Mouse (Mus musculus): Measurements from ENCODE around the gene Rbp3. TPM values are rescaled to one million over a fixed set of nuclear protein-coding genes. Genes with fewer than 3 reads are reported as not detected.

Rbp3 gene
- polyA plus RNA-seq, 2 experiments = not detected

GRCm38 (mm10) chr14:33993521-33994289 is 39.9 kb downstream of the Rbp3 start:
- no peak overlapping the region for H3K4me2 ChIP-seq (replicated peaks; ENCODE audit: low read depth, low read length, severe bottlenecking)
- no peaks in the 10 kb centered on the region for H3K9me3 ChIP-seq (ENCODE audit: control insufficient read depth, low read length)
- DNase-seq (ENCODE audit: low spot score) = no peak
- H3K4me1 ChIP-seq (ENCODE audit: control insufficient read depth, insufficient read depth, low read length) = no peaks in the 10 kb centered on the region
- 91% methylated on average over 6 of the region's 6 CpGs for WGBS
- H3K9ac ChIP-seq (ENCODE audit: low read depth, low read length, severe bottlenecking) = no peak overlapping the region
- no peak overlapping the region for H3K27ac ChIP-seq (replicated peaks; ENCODE audit: low read depth, low read length)
- no peak overlapping the region for H3K4me3 ChIP-seq (replicated peaks; ENCODE audit: low read length)
- H3K27me3 ChIP-seq (ENCODE audit: control insufficient read depth, insufficient read depth, low read length) = no peaks in the 10 kb centered on the region
- no peak for TF ChIP-seq POLR2A (IDR thresholded peaks at IDR 0.05; ENCODE audit: borderline replicate concordance, extremely low read depth, insufficient read depth, insufficient read length)
- no peaks in the 10 kb centered on the region for H3K36me3 ChIP-seq (ENCODE audit: control insufficient read depth, insufficient read depth, low read length)
- ATAC-seq (ENCODE audit: low FRiP score, low read depth) = no peak

GRCm38 (mm10) chr14:33997427-33997826 is 43.6 kb downstream of the Rbp3 start:
- Histone ChIP-seq H3K9ac (ENCODE audit: low read depth, low read length, severe bottlenecking) (no peak overlapping the region), H3K36me3 (ENCODE audit: control insufficient read depth, insufficient read depth, low read length) (no peaks in the 10 kb centered on the region), H3K9me3 (ENCODE audit: control insufficient read depth, low read length) (no peaks in the 10 kb centered on the region), H3K4me2 (replicated peaks; ENCODE audit: low read depth, low read length, severe bottlenecking) (no peak overlapping the region), H3K4me3 (replicated peaks; ENCODE audit: low read length) (no peak overlapping the region), H3K27ac (replicated peaks; ENCODE audit: low read depth, low read length) (no peak overlapping the region), H3K27me3 (ENCODE audit: control insufficient read depth, insufficient read depth, low read length) (no peaks in the 10 kb centered on the region), H3K4me1 (ENCODE audit: control insufficient read depth, insufficient read depth, low read length) (no peaks in the 10 kb centered on the region)
- ATAC-seq (ENCODE audit: low FRiP score, low read depth) (no peak), DNase-seq (ENCODE audit: low spot score) (no peak)
- no peak for TF ChIP-seq POLR2A (IDR thresholded peaks at IDR 0.05; ENCODE audit: borderline replicate concordance, extremely low read depth, insufficient read depth, insufficient read length)
- WGBS = 36% methylated on average over 6 of the region's 6 CpGs

- Histone ChIP-seq H3K9me3 (ENCODE audit: control insufficient read depth, low read length) (no peaks in the 10 kb centered on the region), H3K27me3 (ENCODE audit: control insufficient read depth, insufficient read depth, low read length) (no peaks in the 10 kb centered on the region), H3K27ac (replicated peaks; ENCODE audit: low read depth, low read length) (no peak overlapping the region), H3K36me3 (ENCODE audit: control insufficient read depth, insufficient read depth, low read length) (no peaks in the 10 kb centered on the region), H3K4me3 (replicated peaks; ENCODE audit: low read length) (no peak overlapping the region), H3K9ac (ENCODE audit: low read depth, low read length, severe bottlenecking) (no peak overlapping the region), H3K4me1 (ENCODE audit: control insufficient read depth, insufficient read depth, low read length) (no peaks in the 10 kb centered on the region), H3K4me2 (replicated peaks; ENCODE audit: low read depth, low read length, severe bottlenecking) (no peak overlapping the region)
- no peak for TF ChIP-seq POLR2A (IDR thresholded peaks at IDR 0.05; ENCODE audit: borderline replicate concordance, extremely low read depth, insufficient read depth, insufficient read length)
- DNase-seq (ENCODE audit: low spot score) (no peak), ATAC-seq (ENCODE audit: low FRiP score, low read depth) (no peak)
Observed at GRCm38 (mm10) chr14:34000076-34000475, 46.3 kb downstream of the Rbp3 start.

- Histone ChIP-seq H3K27me3 (ENCODE audit: control insufficient read depth, insufficient read depth, low read length) (no peaks in the 10 kb centered on the region), H3K4me2 (replicated peaks; ENCODE audit: low read depth, low read length, severe bottlenecking) (no peak overlapping the region), H3K9ac (ENCODE audit: low read depth, low read length, severe bottlenecking) (no peak overlapping the region), H3K36me3 (ENCODE audit: control insufficient read depth, insufficient read depth, low read length) (no peaks in the 10 kb centered on the region), H3K9me3 (ENCODE audit: control insufficient read depth, low read length) (no peaks in the 10 kb centered on the region), H3K4me1 (ENCODE audit: control insufficient read depth, insufficient read depth, low read length) (no peaks in the 10 kb centered on the region), H3K27ac (replicated peaks; ENCODE audit: low read depth, low read length) (no peak overlapping the region), H3K4me3 (replicated peaks; ENCODE audit: low read length) (no peak overlapping the region)
- ATAC-seq (ENCODE audit: low FRiP score, low read depth) (no peak), DNase-seq (ENCODE audit: low spot score) (no peak)
- no peak for TF ChIP-seq POLR2A (IDR thresholded peaks at IDR 0.05; ENCODE audit: borderline replicate concordance, extremely low read depth, insufficient read depth, insufficient read length)
Observed at GRCm38 (mm10) chr14:34001445-34001844, 47.6 kb downstream of the Rbp3 start.

- Histone ChIP-seq H3K4me3 (replicated peaks; ENCODE audit: low read length) (no peak overlapping the region), H3K9ac (ENCODE audit: low read depth, low read length, severe bottlenecking) (no peak overlapping the region), H3K27ac (replicated peaks; ENCODE audit: low read depth, low read length) (no peak overlapping the region), H3K27me3 (ENCODE audit: control insufficient read depth, insufficient read depth, low read length) (no peaks in the 10 kb centered on the region), H3K36me3 (ENCODE audit: control insufficient read depth, insufficient read depth, low read length) (no peaks in the 10 kb centered on the region), H3K4me2 (replicated peaks; ENCODE audit: low read depth, low read length, severe bottlenecking) (no peak overlapping the region), H3K4me1 (ENCODE audit: control insufficient read depth, insufficient read depth, low read length) (no peaks in the 10 kb centered on the region), H3K9me3 (ENCODE audit: control insufficient read depth, low read length) (no peaks in the 10 kb centered on the region)
- no peak for ATAC-seq (ENCODE audit: low FRiP score, low read depth)
- DNase-seq (ENCODE audit: low spot score) = no peak
- no peak for TF ChIP-seq POLR2A (IDR thresholded peaks at IDR 0.05; ENCODE audit: borderline replicate concordance, extremely low read depth, insufficient read depth, insufficient read length)
- 87% methylated on average over 5 of the region's 5 CpGs for WGBS
Observed at GRCm38 (mm10) chr14:34002358-34002757, 48.6 kb downstream of the Rbp3 start.

Other genes with a start within 250 kb of the Rbp3 start
- gene Gdf10, start 30.4 kb upstream of the Rbp3 start, polyA plus RNA-seq (2012; rRNA removed) = 52.9 and 77.9 TPM in 2 replicates
- 38.8 and 49.0 TPM in 2 replicates for gene Gdf10, start 30.4 kb upstream of the Rbp3 start, polyA plus RNA-seq (2014; fragmentation: Nextera tagmentation; extraction: Ambion mirVana)
- 0.03 and 0.04 TPM in 2 replicates for gene Gdf2, start 13.0 kb upstream of the Rbp3 start, polyA plus RNA-seq (2012; rRNA removed)
- not detected in 2 replicates for gene Gdf2, start 13.0 kb upstream of the Rbp3 start, polyA plus RNA-seq (2014; fragmentation: Nextera tagmentation; extraction: Ambion mirVana)
- gene Zfp488, start 24.8 kb downstream of the Rbp3 start, polyA plus RNA-seq (2012; rRNA removed) = 0.65 and 0.77 TPM in 2 replicates
- 0.21 and 0.30 TPM in 2 replicates for gene Zfp488, start 24.8 kb downstream of the Rbp3 start, polyA plus RNA-seq (2014; fragmentation: Nextera tagmentation; extraction: Ambion mirVana)
- gene Gm30083, start 61.2 kb downstream of the Rbp3 start, polyA plus RNA-seq (2012; rRNA removed) = not detected in 2 replicates
- gene Gm30083, start 61.2 kb downstream of the Rbp3 start, polyA plus RNA-seq (2014; fragmentation: Nextera tagmentation; extraction: Ambion mirVana) = not detected in 2 replicates
- gene Gm5460, start 62.8 kb downstream of the Rbp3 start, polyA plus RNA-seq (2012; rRNA removed) = not detected in 2 replicates
- not detected in 2 replicates for gene Gm5460, start 62.8 kb downstream of the Rbp3 start, polyA plus RNA-seq (2014; fragmentation: Nextera tagmentation; extraction: Ambion mirVana)
- not detected in 2 replicates for gene Antxrl, start 98.7 kb downstream of the Rbp3 start, polyA plus RNA-seq (2012; rRNA removed)
- gene Antxrl, start 98.7 kb downstream of the Rbp3 start, polyA plus RNA-seq (2014; fragmentation: Nextera tagmentation; extraction: Ambion mirVana) = not detected in 2 replicates
- gene Anxa8, start 132.0 kb downstream of the Rbp3 start, polyA plus RNA-seq (2012; rRNA removed) = 14.5 and 23.7 TPM in 2 replicates
- 35.9 and 42.5 TPM in 2 replicates for gene Anxa8, start 132.0 kb downstream of the Rbp3 start, polyA plus RNA-seq (2014; fragmentation: Nextera tagmentation; extraction: Ambion mirVana)
- not detected in 2 replicates for gene A630023A22Rik, start 148.8 kb downstream of the Rbp3 start, polyA plus RNA-seq (2012; rRNA removed)
- gene A630023A22Rik, start 148.8 kb downstream of the Rbp3 start, polyA plus RNA-seq (2014; fragmentation: Nextera tagmentation; extraction: Ambion mirVana) = not detected in 2 replicates
- gene Npy4r, start 198.5 kb downstream of the Rbp3 start, polyA plus RNA-seq (2012; rRNA removed) = 0.01 and 0.06 TPM in 2 replicates
- gene Npy4r, start 198.5 kb downstream of the Rbp3 start, polyA plus RNA-seq (2014; fragmentation: Nextera tagmentation; extraction: Ambion mirVana) = 0.06 TPM in 1 of 2 replicates, not detected in the other
- 1.2 and 3.4 TPM in 2 replicates for gene Gprin2, start 247.7 kb downstream of the Rbp3 start, polyA plus RNA-seq (2012; rRNA removed)
- 0.70 and 0.81 TPM in 2 replicates for gene Gprin2, start 247.7 kb downstream of the Rbp3 start, polyA plus RNA-seq (2014; fragmentation: Nextera tagmentation; extraction: Ambion mirVana)